Mouse (Mus musculus) liver, adult 2 months (tissue): ENCODE results near the gene Tesk2.

ENCODE experiments used
- CTCF ChIP-seq: fragments of 200-500 bp; IDR thresholded peaks from 2 replicates; pipeline ENCODE4 v1.5.1; 2011; ENCODE audit warnings: low read depth, low read length, control low read depth
- POLR2A ChIP-seq: fragments of 200-500 bp; IDR thresholded peaks from 2 replicates; pipeline ENCODE4 v1.6.1; 2011; ENCODE audit warnings: low read length, control low read depth; ENCODE audit not compliant: insufficient read depth; ENCODE audit errors: extremely low read depth

GRCm38 (mm10) chr4:116780541-116780940 lies 59.8 kb downstream of the Tesk2 start:
- TF ChIP-seq CTCF (no peak), POLR2A (no peak)
